Mouse (Mus musculus): ENCODE results near the gene 1700057G04Rik. TPM values are rescaled to one million over a fixed set of nuclear protein-coding genes. Genes with fewer than 3 reads are reported as not detected.

1700057G04Rik gene
- polyA plus RNA-seq, 1 experiment from 2014 or later = not detected

DNA sequence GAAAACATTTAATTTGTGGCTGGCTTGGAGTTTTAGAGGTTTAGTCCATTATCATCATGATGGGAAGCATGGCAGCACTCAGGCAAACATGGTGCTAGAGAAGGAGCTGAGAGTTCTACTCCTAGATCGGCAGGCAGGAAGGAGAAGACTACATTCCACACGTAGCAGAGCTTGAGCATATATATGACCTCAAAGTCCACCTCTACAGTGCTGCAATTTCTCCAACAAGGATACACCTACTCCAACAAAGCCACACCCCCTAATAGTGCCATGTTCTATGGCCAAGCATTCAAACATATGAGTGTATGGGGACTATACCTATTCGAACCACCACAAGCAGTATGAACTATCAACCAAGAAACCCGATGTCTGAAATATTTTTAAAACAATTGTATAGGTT, 22.2 kb downstream of the 1700057G04Rik start:
- Histone ChIP-seq H3K9me3 (replicated peaks) (no peaks in the 10 kb centered on the region), H3K27me3 (ENCODE audit: low read depth, poor library complexity, severe bottlenecking) (no peaks in the 10 kb centered on the region), H3K4me1 (no peaks in the 10 kb centered on the region), H3K4me3 (no peak overlapping the region), H3K27ac (replicated peaks) (no peak overlapping the region), H3K36me3 (no peaks in the 10 kb centered on the region)
- WGBS = 91% methylated on average over 4 of the region's 4 CpGs
- DNase-seq (ENCODE audit: low spot score) = no peak

DNA sequence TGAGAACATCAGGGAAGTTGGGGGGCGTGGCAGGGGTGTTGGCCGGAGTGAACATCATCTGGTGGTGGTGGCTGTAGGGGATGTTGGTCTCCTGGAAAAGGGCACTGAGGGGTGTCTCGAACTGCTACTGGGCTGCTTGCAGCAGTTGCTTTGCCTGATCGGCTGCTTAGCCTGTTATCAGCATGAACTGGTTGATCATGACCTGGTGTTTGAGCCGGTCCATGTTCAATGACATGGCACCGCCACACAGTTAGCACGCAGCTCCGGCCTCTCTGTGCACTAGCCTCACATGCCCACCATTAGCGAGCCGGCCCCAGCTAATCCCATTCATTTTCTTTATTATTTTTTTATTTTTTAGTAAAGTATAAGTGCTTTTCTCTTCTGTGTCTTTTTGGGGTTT, 25.7 kb downstream of the 1700057G04Rik start:
- Histone ChIP-seq H3K27me3 (ENCODE audit: low read depth, poor library complexity, severe bottlenecking) (no peaks in the 10 kb centered on the region), H3K9me3 (replicated peaks) (no peaks in the 10 kb centered on the region), H3K27ac (replicated peaks) (no peak overlapping the region), H3K4me1 (no peaks in the 10 kb centered on the region), H3K4me3 (no peak overlapping the region), H3K36me3 (no peaks in the 10 kb centered on the region)
- no peak for DNase-seq (ENCODE audit: low spot score)
- WGBS = 93% methylated on average over 10 of the region's 10 CpGs

DNA sequence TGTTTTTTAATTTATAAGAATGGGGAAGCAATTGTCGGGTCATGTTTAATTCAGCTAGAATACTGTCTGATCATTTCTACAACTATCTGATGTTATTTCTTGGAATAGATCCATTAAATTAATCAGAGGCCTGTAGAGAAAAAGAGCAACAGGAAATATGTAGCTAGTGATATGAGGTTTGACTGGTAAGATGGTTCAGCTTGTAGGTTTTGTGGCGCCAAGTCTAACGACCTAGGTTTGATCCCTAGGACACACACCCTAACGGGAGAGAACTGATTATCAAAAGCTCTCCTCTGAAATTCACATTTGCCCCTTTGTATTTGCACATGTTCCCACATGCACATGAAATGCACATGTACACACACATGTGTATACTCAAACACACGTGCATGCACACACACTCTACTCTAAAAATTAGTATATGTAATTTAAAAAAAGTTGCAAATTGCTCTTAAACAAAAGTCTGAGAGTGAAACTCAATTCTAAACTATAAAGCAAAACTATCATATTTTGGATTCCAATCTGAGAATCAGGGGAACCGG, 26.2 kb downstream of the 1700057G04Rik start:
- Histone ChIP-seq H3K9me3 (replicated peaks) (no peaks in the 10 kb centered on the region), H3K36me3 (no peaks in the 10 kb centered on the region), H3K4me3 (no peak overlapping the region), H3K27me3 (ENCODE audit: low read depth, poor library complexity, severe bottlenecking) (no peaks in the 10 kb centered on the region), H3K27ac (replicated peaks) (no peak overlapping the region), H3K4me1 (no peaks in the 10 kb centered on the region)
- WGBS = 89% methylated on average over 6 of the region's 6 CpGs
- DNase-seq (ENCODE audit: low spot score) = no peak

DNA sequence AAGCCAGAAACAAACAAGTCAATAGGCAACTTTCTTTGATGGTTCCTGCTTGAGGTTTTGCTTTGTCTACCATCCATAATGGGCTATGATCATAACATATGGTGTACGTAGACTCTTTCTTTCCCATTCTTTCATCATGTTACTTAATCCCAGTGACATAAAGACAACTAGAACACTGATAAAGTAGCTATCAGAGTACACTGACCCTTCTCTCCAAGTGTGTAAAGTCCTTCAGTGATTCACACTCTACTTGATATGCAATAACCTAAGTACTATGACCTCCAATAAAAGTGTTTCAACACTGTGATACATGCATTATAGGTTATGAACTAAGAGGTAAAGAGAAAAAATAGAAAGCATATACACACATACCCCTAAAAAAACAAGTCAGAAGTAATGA, 27.9 kb downstream of the 1700057G04Rik start:
- H3K27me3 ChIP-seq (ENCODE audit: low read depth, poor library complexity, severe bottlenecking) = no peaks in the 10 kb centered on the region
- H3K4me1 ChIP-seq = no peaks in the 10 kb centered on the region
- no peaks in the 10 kb centered on the region for H3K9me3 ChIP-seq (replicated peaks)
- no peak overlapping the region for H3K4me3 ChIP-seq
- DNase-seq (ENCODE audit: low spot score) = no peak
- no peak overlapping the region for H3K27ac ChIP-seq (replicated peaks)
- no peaks in the 10 kb centered on the region for H3K36me3 ChIP-seq
- WGBS = 79% methylated on average over 1 of the region's 1 CpGs

DNA sequence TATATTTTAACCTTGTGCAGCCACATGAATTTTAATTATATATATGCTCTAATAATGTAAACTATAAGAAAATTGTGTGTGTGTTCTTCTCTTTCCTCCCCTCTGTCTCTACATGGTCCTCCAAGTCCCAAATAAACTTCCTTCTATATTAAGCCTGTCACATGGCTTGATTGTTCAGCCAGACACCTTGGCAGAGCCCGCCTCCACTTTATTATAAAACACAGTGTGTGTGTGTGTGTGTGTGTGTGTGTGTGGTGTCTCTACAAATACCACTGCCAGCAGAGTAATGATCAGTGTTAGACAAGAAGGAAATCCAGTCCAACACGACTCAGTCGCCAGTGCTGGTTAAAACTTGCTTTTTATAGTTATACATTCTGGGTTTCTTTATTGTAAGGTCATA, 28.5 kb downstream of the 1700057G04Rik start:
- 90% methylated on average over 3 of the region's 3 CpGs for WGBS
- H3K36me3 ChIP-seq = no peaks in the 10 kb centered on the region
- no peak overlapping the region for H3K4me3 ChIP-seq
- H3K27me3 ChIP-seq (ENCODE audit: low read depth, poor library complexity, severe bottlenecking) = no peaks in the 10 kb centered on the region
- H3K9me3 ChIP-seq (replicated peaks) = no peaks in the 10 kb centered on the region
- no peak overlapping the region for H3K27ac ChIP-seq (replicated peaks)
- no peaks in the 10 kb centered on the region for H3K4me1 ChIP-seq
- DNase-seq (ENCODE audit: low spot score) = no peak

DNA sequence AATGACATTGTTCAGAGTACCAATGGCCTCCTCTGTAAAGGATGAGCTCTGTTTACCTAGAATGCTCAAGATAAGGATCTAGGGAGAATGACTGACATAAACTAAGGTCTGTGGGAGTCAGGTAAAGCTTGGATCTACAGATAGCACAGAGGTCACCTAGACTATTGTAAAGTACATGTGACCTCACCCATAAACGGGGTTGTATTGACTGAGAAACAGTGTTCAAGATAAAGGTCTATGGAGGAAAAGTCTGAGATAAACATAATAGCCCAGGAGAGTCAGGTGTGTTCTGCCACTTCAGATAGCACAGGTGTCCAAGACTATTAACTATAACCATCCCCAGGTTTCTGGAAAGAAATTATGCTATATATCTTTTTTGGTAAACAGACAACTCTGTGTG, 29.8 kb downstream of the 1700057G04Rik start:
- Histone ChIP-seq H3K27me3 (ENCODE audit: low read depth, poor library complexity, severe bottlenecking) (no peaks in the 10 kb centered on the region), H3K9me3 (replicated peaks) (no peaks in the 10 kb centered on the region), H3K4me1 (no peaks in the 10 kb centered on the region), H3K4me3 (no peak overlapping the region), H3K36me3 (no peaks in the 10 kb centered on the region), H3K27ac (replicated peaks) (no peak overlapping the region)
- no peak for DNase-seq (ENCODE audit: low spot score)
- 90% methylated on average over 1 of the region's 1 CpGs for WGBS

DNA sequence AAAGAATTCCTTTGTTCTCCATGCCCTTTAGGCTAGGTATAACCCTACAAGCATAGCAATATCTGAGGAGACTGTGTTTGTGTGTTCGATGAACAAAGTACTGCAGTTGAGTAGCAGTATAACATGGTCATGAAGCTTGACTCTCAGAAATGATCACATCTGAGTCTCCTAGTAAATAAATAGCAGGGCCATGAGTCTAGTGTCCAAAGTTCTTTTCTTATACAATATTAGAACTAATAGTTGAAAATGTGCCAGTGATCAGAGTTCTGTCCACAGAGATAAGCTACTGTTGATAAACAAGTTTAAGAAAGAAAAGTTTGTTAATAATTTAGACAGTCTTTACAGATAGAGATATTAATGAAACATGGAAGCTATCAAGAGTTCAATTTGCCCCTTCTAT, 42.7 kb downstream of the 1700057G04Rik start:
- Histone ChIP-seq H3K4me1 (no peaks in the 10 kb centered on the region), H3K9me3 (replicated peaks) (no peaks in the 10 kb centered on the region), H3K27ac (replicated peaks) (no peak overlapping the region), H3K36me3 (no peaks in the 10 kb centered on the region), H3K4me3 (no peak overlapping the region), H3K27me3 (ENCODE audit: low read depth, poor library complexity, severe bottlenecking) (no peaks in the 10 kb centered on the region)
- DNase-seq (ENCODE audit: low spot score) = no peak
- WGBS = 93% methylated on average over 1 of the region's 1 CpGs

DNA sequence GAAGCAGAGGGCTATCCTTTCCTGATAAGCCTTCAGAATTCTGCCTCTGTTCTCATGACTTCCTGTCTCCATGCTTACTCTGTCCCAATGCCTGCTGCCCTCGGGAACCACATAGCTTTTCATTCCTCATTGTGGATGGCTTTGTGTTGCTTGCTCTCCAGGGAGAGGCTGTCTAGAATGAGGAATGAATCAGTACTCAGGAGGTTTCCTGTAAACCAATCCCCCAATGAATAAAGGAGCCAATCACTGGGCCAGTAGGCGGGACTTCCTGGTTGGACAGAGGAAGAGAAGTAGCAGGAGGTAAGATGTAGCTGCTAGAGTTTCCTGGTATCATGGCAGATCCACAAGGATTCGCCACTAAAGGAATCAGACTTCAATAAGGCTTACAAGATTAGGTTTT, 44.1 kb downstream of the 1700057G04Rik start:
- Histone ChIP-seq H3K4me1 (no peaks in the 10 kb centered on the region), H3K27ac (replicated peaks) (no peak overlapping the region), H3K36me3 (no peaks in the 10 kb centered on the region), H3K27me3 (ENCODE audit: low read depth, poor library complexity, severe bottlenecking) (no peaks in the 10 kb centered on the region), H3K9me3 (replicated peaks) (no peaks in the 10 kb centered on the region), H3K4me3 (no peak overlapping the region)
- no peak for DNase-seq (ENCODE audit: low spot score)
- WGBS = 84% methylated on average over 3 of the region's 3 CpGs

DNA sequence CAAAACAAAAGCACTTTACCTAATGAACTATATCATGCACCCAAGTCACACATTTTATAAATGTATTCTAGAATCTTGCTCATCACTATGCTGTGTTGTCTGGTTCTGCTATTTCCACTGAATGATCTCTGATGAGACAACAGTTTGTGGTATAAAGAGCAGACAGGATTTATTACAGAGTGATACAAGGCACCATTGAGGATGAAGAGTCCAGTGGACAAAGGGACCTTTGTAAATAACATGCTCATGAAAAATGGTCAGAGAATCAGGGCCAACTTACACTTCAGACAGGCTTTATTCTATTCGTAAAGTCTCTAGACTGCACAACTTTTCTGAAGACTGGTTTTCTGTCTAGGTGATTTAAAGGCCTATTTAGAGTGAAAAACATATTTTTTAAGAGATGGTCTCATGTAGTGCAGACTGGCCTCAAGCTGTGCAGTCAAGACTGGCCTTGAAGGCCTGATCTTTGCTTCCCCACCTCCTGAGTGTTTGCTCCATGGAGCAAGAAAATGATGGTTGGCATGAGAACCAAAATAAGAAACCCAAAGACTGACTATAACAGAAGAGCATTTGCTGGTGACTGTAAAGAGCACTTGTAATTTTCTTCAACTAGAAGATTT, 51.6 kb downstream of the 1700057G04Rik start:
- no peaks in the 10 kb centered on the region for H3K4me1 ChIP-seq
- no peak for DNase-seq (ENCODE audit: low spot score)
- H3K27me3 ChIP-seq (ENCODE audit: low read depth, poor library complexity, severe bottlenecking) = no peaks in the 10 kb centered on the region
- no peaks in the 10 kb centered on the region for H3K9me3 ChIP-seq (replicated peaks)
- WGBS = 89% methylated on average over 1 of the region's 1 CpGs
- H3K4me3 ChIP-seq = no peak overlapping the region
- H3K36me3 ChIP-seq = no peaks in the 10 kb centered on the region
- H3K27ac ChIP-seq (replicated peaks) = no peak overlapping the region

DNA sequence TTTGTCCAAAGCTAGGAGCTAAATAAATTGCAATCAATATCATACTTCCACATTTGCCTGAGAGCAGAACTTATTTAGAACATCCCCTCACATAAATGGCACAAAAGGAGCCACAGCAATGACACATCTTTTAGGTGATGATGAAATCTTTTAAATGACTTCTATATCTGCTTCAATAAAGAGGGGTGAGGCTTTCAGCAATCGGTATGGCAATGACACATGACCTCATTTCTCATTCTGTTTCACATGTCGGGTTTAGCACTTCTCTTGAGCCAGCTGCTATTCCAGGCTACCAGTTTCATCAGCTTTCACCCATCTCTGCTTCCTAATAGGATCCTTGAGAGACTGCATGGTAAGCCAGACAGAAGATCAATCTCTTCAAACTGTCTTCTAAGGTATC, 54.3 kb downstream of the 1700057G04Rik start:
- DNase-seq (ENCODE audit: low spot score) = no peak
- H3K4me1 ChIP-seq = no peaks in the 10 kb centered on the region
- no peaks in the 10 kb centered on the region for H3K9me3 ChIP-seq (replicated peaks)
- no peaks in the 10 kb centered on the region for H3K27me3 ChIP-seq (ENCODE audit: low read depth, poor library complexity, severe bottlenecking)
- H3K36me3 ChIP-seq = no peaks in the 10 kb centered on the region
- H3K4me3 ChIP-seq = no peak overlapping the region
- H3K27ac ChIP-seq (replicated peaks) = no peak overlapping the region
- WGBS = 86% methylated on average over 2 of the region's 2 CpGs

DNA sequence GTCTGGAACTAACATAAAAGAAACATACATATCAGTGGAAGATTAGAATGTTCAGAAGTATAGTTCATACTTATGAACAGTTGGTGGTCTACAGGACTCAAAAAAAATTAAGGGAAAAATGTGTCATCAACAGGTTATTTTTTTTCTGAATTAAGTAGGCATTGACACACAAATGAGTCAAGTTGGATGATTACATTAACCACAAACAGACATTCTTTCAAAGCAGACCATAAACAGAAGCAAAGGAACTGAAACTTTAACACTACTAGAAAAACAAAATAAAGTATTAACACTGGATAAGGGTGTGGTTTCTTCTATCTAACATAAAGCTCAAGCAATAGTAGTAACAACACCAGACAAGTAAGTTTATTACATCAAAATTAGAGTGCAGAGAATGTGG, 59.7 kb downstream of the 1700057G04Rik start:
- Histone ChIP-seq H3K4me1 (no peaks in the 10 kb centered on the region), H3K27ac (replicated peaks) (no peak overlapping the region), H3K36me3 (no peaks in the 10 kb centered on the region), H3K27me3 (ENCODE audit: low read depth, poor library complexity, severe bottlenecking) (no peaks in the 10 kb centered on the region), H3K4me3 (no peak overlapping the region), H3K9me3 (replicated peaks) (no peaks in the 10 kb centered on the region)
- DNase-seq (ENCODE audit: low spot score) = no peak

DNA sequence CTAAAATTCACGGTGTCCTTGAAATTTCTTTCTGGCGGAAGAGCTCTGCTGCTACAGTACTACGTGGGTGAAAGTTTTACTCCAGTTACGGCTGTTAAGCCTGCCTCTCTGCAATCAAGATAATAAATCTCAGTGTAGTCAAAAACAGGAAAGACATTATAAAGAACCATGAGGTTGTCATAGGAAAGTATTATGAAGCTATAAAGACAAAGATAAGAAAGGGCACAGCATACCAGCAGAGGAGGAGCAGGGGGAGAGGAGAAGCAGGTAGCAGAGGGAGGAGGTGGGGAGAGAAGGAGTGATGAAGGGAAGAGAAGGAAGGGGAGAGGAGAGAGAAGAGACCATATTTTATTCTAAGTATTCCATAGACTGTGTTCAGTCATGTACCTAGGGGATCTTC, 64.7 kb downstream of the 1700057G04Rik start:
- H3K4me1 ChIP-seq = no peaks in the 10 kb centered on the region
- H3K4me3 ChIP-seq = no peak overlapping the region
- WGBS = 84% methylated on average over 4 of the region's 4 CpGs
- H3K9me3 ChIP-seq (replicated peaks) = no peaks in the 10 kb centered on the region
- DNase-seq (ENCODE audit: low spot score) = no peak
- no peak overlapping the region for H3K27ac ChIP-seq (replicated peaks)
- H3K36me3 ChIP-seq = no peaks in the 10 kb centered on the region
- H3K27me3 ChIP-seq (ENCODE audit: low read depth, poor library complexity, severe bottlenecking) = no peaks in the 10 kb centered on the region

DNA sequence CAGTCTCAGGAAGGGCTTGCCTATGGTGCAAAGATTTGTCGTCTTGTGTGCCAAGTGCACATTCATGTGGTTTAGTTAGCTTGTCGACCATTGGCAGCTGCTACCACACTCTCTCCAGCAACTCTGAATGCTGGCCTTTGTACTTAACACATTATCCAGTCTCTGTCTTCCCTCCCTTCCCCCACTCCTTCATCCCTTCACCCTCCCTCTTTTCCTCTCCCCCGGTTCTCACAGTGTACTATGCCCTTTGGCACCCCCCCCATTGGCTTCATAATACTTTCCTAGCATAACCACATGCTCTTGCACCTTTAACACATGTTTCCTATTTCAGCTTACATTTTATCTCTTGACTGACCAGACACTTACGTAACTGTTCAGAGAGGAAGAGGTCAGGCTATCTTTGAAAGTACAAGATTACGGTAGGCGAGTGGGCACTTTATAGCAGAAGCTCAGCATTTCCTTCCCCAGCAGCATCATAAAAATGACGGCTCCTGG, 65.6 kb downstream of the 1700057G04Rik start:
- Histone ChIP-seq H3K36me3 (no peaks in the 10 kb centered on the region), H3K9me3 (replicated peaks) (no peaks in the 10 kb centered on the region), H3K27me3 (ENCODE audit: low read depth, poor library complexity, severe bottlenecking) (no peaks in the 10 kb centered on the region), H3K4me1 (no peaks in the 10 kb centered on the region), H3K27ac (replicated peaks) (no peak overlapping the region), H3K4me3 (no peak overlapping the region)
- DNase-seq (ENCODE audit: low spot score) = no peak
- 70% methylated on average over 7 of the region's 7 CpGs for WGBS

DNA sequence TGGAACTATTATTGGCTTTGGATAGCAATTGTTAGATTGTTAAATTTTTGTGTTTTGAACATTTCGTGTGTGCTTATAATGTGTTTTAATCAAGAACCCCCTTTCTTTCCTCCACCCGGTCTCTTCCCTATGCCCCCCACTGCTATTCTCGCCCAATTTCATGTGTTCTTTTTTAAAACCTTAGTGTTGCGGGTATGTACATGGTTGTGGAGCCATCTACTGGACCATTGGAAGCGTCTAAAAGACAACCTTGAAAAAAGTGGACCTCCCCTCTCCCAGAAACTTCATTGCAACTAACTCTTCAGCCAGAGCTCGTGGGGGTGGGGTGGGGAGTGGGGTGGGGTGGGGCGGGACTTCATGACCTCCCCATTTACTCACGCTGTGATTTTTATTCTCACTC, 66.2 kb downstream of the 1700057G04Rik start:
- Histone ChIP-seq H3K27ac (replicated peaks) (no peak overlapping the region), H3K27me3 (ENCODE audit: low read depth, poor library complexity, severe bottlenecking) (no peaks in the 10 kb centered on the region), H3K36me3 (no peaks in the 10 kb centered on the region), H3K9me3 (replicated peaks) (no peaks in the 10 kb centered on the region), H3K4me3 (no peak overlapping the region), H3K4me1 (no peaks in the 10 kb centered on the region)
- WGBS = 75% methylated on average over 8 of the region's 8 CpGs
- no peak for DNase-seq (ENCODE audit: low spot score)

Data from midbrain, embryonic 10.5 days (tissue).